Mouse (Mus musculus): ENCODE measurements around the gene Hspa8. TPM values are rescaled to one million over a fixed set of nuclear protein-coding genes. Genes with fewer than 3 reads are reported as not detected.

Gene Hspa8
- polyA plus RNA-seq, 1 experiment from 2014 or later: 3,368 TPM

- Histone ChIP-seq H3K27me3 (ENCODE audit: insufficient read depth, poor library complexity, severe bottlenecking) (no peaks in the 10 kb centered on the region), H3K9me3 (no peaks in the 10 kb centered on the region), H3K4me1 (peaks cover 10% of the 10 kb centered on the region; the same call in 1 of the 2 replicates), H3K36me3 (peaks cover 45% of the 10 kb centered on the region), H3K4me3 (no peak overlapping the region), H3K27ac (no peak overlapping the region)
- 30% methylated on average over 5 of the region's 5 CpGs for WGBS
- DNase-seq (ENCODE audit: low spot score): no peak
Measured at GRCm38 (mm10) chr9:40806440-40807288, 5.9 kb downstream of the Hspa8 start.

- H3K4me1 ChIP-seq: peaks cover 10% of the 10 kb centered on the region; the same call in 1 of the 2 replicates
- no peaks in the 10 kb centered on the region for H3K27me3 ChIP-seq (ENCODE audit: insufficient read depth, poor library complexity, severe bottlenecking)
- DNase-seq (ENCODE audit: low spot score): no peak
- no peaks in the 10 kb centered on the region for H3K9me3 ChIP-seq
- WGBS: 30% methylated on average over 11 of the region's 11 CpGs
- H3K36me3 ChIP-seq: peaks cover 39% of the 10 kb centered on the region
- H3K27ac ChIP-seq: no peak overlapping the region
- H3K4me3 ChIP-seq: no peak overlapping the region
Measured at GRCm38 (mm10) chr9:40807289-40807920, 6.6 kb downstream of the Hspa8 start.

GRCm38 (mm10) chr9:40808061-40808906 is 7.5 kb downstream of the Hspa8 start:
- Histone ChIP-seq H3K27ac (no peak overlapping the region), H3K36me3 (peaks cover 34% of the 10 kb centered on the region), H3K27me3 (ENCODE audit: insufficient read depth, poor library complexity, severe bottlenecking) (no peaks in the 10 kb centered on the region), H3K4me1 (peaks cover 10% of the 10 kb centered on the region; the same call in 1 of the 2 replicates), H3K9me3 (no peaks in the 10 kb centered on the region), H3K4me3 (no peak overlapping the region)
- DNase-seq (ENCODE audit: low spot score): no peak
- 43% methylated on average over 16 of the region's 16 CpGs for WGBS

- DNase-seq (ENCODE audit: low spot score): no peak
- H3K36me3 ChIP-seq: peaks cover 28% of the 10 kb centered on the region
- H3K9me3 ChIP-seq: no peaks in the 10 kb centered on the region
- H3K27me3 ChIP-seq (ENCODE audit: insufficient read depth, poor library complexity, severe bottlenecking): no peaks in the 10 kb centered on the region
- H3K4me3 ChIP-seq: no peak overlapping the region
- H3K4me1 ChIP-seq: peaks cover 10% of the 10 kb centered on the region; the same call in 1 of the 2 replicates
- 76% methylated on average over 8 of the region's 8 CpGs for WGBS
- H3K27ac ChIP-seq: no peak overlapping the region
Measured at GRCm38 (mm10) chr9:40808907-40809280, 8.1 kb downstream of the Hspa8 start.

GRCm38 (mm10) chr9:40811860-40812259 is 11.1 kb downstream of the Hspa8 start:
- 44% methylated on average over 2 of the region's 2 CpGs for whole genome bisulfite sequencing
- Histone ChIP-seq H3K27ac (no peak overlapping the region), H3K36me3 (peaks cover under 1% of the 10 kb centered on the region; the same call in 1 of the 2 replicates), H3K27me3 (ENCODE audit: insufficient read depth, poor library complexity, severe bottlenecking) (no peaks in the 10 kb centered on the region), H3K4me1 (0 out of 2 replicates have a peak, but pooled peaks cover 4% of the 10 kb centered on the region), H3K4me3 (no peak overlapping the region), H3K9me3 (no peaks in the 10 kb centered on the region)
- no peak for DNase-seq (ENCODE audit: low spot score)

GRCm38 (mm10) chr9:40814060-40814459 is 13.3 kb downstream of the Hspa8 start:
- H3K36me3 ChIP-seq: no peaks in the 10 kb centered on the region
- H3K4me1 ChIP-seq: no peaks in the 10 kb centered on the region
- H3K27ac ChIP-seq: no peak overlapping the region
- no peak for DNase-seq (ENCODE audit: low spot score)
- H3K27me3 ChIP-seq (ENCODE audit: insufficient read depth, poor library complexity, severe bottlenecking): no peaks in the 10 kb centered on the region
- H3K4me3 ChIP-seq: no peak overlapping the region
- 81% methylated on average over 7 of the region's 7 CpGs for WGBS
- H3K9me3 ChIP-seq: no peaks in the 10 kb centered on the region

- Histone ChIP-seq H3K9me3 (no peaks in the 10 kb centered on the region), H3K27ac (no peak overlapping the region), H3K36me3 (no peaks in the 10 kb centered on the region), H3K27me3 (ENCODE audit: insufficient read depth, poor library complexity, severe bottlenecking) (no peaks in the 10 kb centered on the region), H3K4me3 (no peak overlapping the region), H3K4me1 (peaks cover 12% of the 10 kb centered on the region)
- 86% methylated on average over 5 of the region's 5 CpGs for WGBS
- no peak for DNase-seq (ENCODE audit: low spot score)
Measured at GRCm38 (mm10) chr9:40817325-40818028, 16.7 kb downstream of the Hspa8 start.

GRCm38 (mm10) chr9:40825601-40826000 is 24.8 kb downstream of the Hspa8 start:
- WGBS: 39% methylated on average over 6 of the region's 6 CpGs
- H3K36me3 ChIP-seq: no peaks in the 10 kb centered on the region
- no peak overlapping the region for H3K4me3 ChIP-seq
- H3K27me3 ChIP-seq (ENCODE audit: insufficient read depth, poor library complexity, severe bottlenecking): 0 out of 2 replicates have a peak, but pooled peaks cover 3% of the 10 kb centered on the region
- no peaks in the 10 kb centered on the region for H3K9me3 ChIP-seq
- peaks cover 12% of the 10 kb centered on the region for H3K4me1 ChIP-seq
- no peak overlapping the region for H3K27ac ChIP-seq
- DNase-seq (ENCODE audit: low spot score): no peak

- WGBS: 91% methylated on average over 4 of the region's 4 CpGs
- Histone ChIP-seq H3K27me3 (ENCODE audit: insufficient read depth, poor library complexity, severe bottlenecking) (0 out of 2 replicates have a peak, but pooled peaks cover 3% of the 10 kb centered on the region), H3K36me3 (no peaks in the 10 kb centered on the region), H3K4me3 (no peak overlapping the region), H3K9me3 (no peaks in the 10 kb centered on the region), H3K27ac (no peak overlapping the region), H3K4me1 (peaks cover under 1% of the 10 kb centered on the region; the same call in 1 of the 2 replicates)
- DNase-seq (ENCODE audit: low spot score): no peak
Measured at GRCm38 (mm10) chr9:40827366-40827765, 26.6 kb downstream of the Hspa8 start.

- DNase-seq (ENCODE audit: low spot score): peak; percentile 86
Measured at GRCm38 (mm10) chr9:40834569-40834968, 33.8 kb downstream of the Hspa8 start.

GRCm38 (mm10) chr9:40836681-40837080 is 35.9 kb downstream of the Hspa8 start:
- no peak for DNase-seq (ENCODE audit: low spot score)
- Histone ChIP-seq H3K27me3 (ENCODE audit: insufficient read depth, poor library complexity, severe bottlenecking) (no peaks in the 10 kb centered on the region), H3K36me3 (no peaks in the 10 kb centered on the region), H3K4me3 (no peak overlapping the region), H3K4me1 (no peaks in the 10 kb centered on the region), H3K27ac (no peak overlapping the region), H3K9me3 (no peaks in the 10 kb centered on the region)
- 75% methylated on average over 3 of the region's 3 CpGs for WGBS

More at GRCm38 (mm10) chr9:40834569-40834968, 33.8 kb downstream of the Hspa8 start:
- Histone ChIP-seq H3K4me1 (no peaks in the 10 kb centered on the region), H3K36me3 (no peaks in the 10 kb centered on the region), H3K4me3 (no peak overlapping the region), H3K27me3 (ENCODE audit: insufficient read depth, poor library complexity, severe bottlenecking) (no peaks in the 10 kb centered on the region), H3K27ac (no peak overlapping the region), H3K9me3 (no peaks in the 10 kb centered on the region)
- 8% methylated on average over 12 of the region's 12 CpGs for WGBS

GRCm38 (mm10) chr9:40839662-40840061 is 38.9 kb downstream of the Hspa8 start:
- Histone ChIP-seq H3K27ac (no peak overlapping the region), H3K4me3 (no peak overlapping the region), H3K27me3 (ENCODE audit: insufficient read depth, poor library complexity, severe bottlenecking) (no peaks in the 10 kb centered on the region), H3K9me3 (no peaks in the 10 kb centered on the region), H3K4me1 (no peaks in the 10 kb centered on the region), H3K36me3 (no peaks in the 10 kb centered on the region)
- no peak for DNase-seq (ENCODE audit: low spot score)
- 41% methylated on average over 3 of the region's 3 CpGs for WGBS

All from heart, embryonic 10.5 days (tissue).